Mouse (Mus musculus) ES-E14 (cell line): ENCODE results near the gene Teddm2. TPM values are rescaled to one million over a fixed set of nuclear protein-coding genes. Genes with fewer than 3 reads are reported as not detected.

Experiments used
- DNase-seq: peaks from one replicate; pipeline ENCODE4 v3.0.0-alpha.2; 2013; ENCODE audit warnings: low read depth, low spot score
- H3K27ac ChIP-seq: 2 replicates; pipeline ENCODE4 v1.5.1; 2012; ENCODE audit warnings: low read depth, mild to moderate bottlenecking, low read length, moderate library complexity, mixed read lengths; ENCODE audit not compliant: poor library complexity, insufficient read depth, severe bottlenecking
- H3K36me3 ChIP-seq: 2 replicates; pipeline ENCODE4 v1.6.1; 2012; ENCODE audit warnings: mild to moderate bottlenecking, low read length, moderate library complexity, mixed read lengths; ENCODE audit not compliant: control insufficient read depth, poor library complexity, insufficient read depth, severe bottlenecking
- H3K4me1 ChIP-seq, 2 experiments: fragments of 150-350 bp in 1 of 2; sonication (generic) in 1 of 2; 2 replicates each; pipeline ENCODE4 v1.6.1; 2012; ENCODE audit warnings: low read length in 2 of 2, mild to moderate bottlenecking in 1 of 2, mixed read lengths in 1 of 2; ENCODE audit not compliant: control insufficient read depth in 2 of 2, insufficient read depth in 2 of 2, poor library complexity in 1 of 2
- H3K4me3 ChIP-seq, 2 experiments: fragments of 150-350 bp in 1 of 2; sonication (generic) in 1 of 2; 2 replicates each; pipeline ENCODE4 v1.5.1; 2012; ENCODE audit warnings: low read length in 2 of 2, low read depth in 1 of 2, mild to moderate bottlenecking in 1 of 2, mixed read lengths in 1 of 2; ENCODE audit not compliant: insufficient read depth in 1 of 2, poor library complexity in 1 of 2, severe bottlenecking in 1 of 2
- H3K9ac ChIP-seq: 2 replicates; pipeline ENCODE4 v1.6.1; 2012; ENCODE audit warnings: low read depth, mild to moderate bottlenecking, low read length, mixed read lengths; ENCODE audit not compliant: poor library complexity, insufficient read depth, severe bottlenecking
- H3K9me3 ChIP-seq: fragments of 150-350 bp; sonication (generic); 2 replicates; pipeline ENCODE4 v1.6.1; 2012; ENCODE audit warnings: low read depth, mild to moderate bottlenecking, low read length; ENCODE audit not compliant: control insufficient read depth, insufficient read depth
- CHD2 ChIP-seq: IDR thresholded peaks from 2 replicates; pipeline ENCODE4 v1.6.1; 2014; ENCODE audit warnings: mild to moderate bottlenecking, low read depth, low read length, inconsistent platforms
- HCFC1 ChIP-seq: IDR thresholded peaks from 2 replicates; pipeline ENCODE4 v1.6.1; 2012; ENCODE audit warnings: low read length, inconsistent platforms, borderline replicate concordance; ENCODE audit not compliant: insufficient read depth
- MAFK ChIP-seq: IDR thresholded peaks from 2 replicates; pipeline ENCODE4 v1.6.1; 2014; ENCODE audit warnings: mild to moderate bottlenecking, low read depth, low read length, inconsistent platforms; ENCODE audit not compliant: insufficient read depth
- ZC3H11A ChIP-seq: IDR thresholded peaks from 2 replicates; pipeline ENCODE4 v1.6.1; 2012; ENCODE audit warnings: low read depth, mild to moderate bottlenecking, inconsistent platforms, low read length, borderline replicate concordance
- ZNF384 ChIP-seq: IDR thresholded peaks from 2 replicates; pipeline ENCODE4 v1.6.1; 2012; ENCODE audit warnings: low read depth, low read length, inconsistent platforms
- in situ Hi-C, 2 experiments: fragments of 600-800 bp; cut with MboI; formaldehyde crosslinking; loops; one replicate each; pipeline ENCODE4 v1.15.1; 2025; ENCODE audit warnings: low sequenced_read_pairs in 2 of 2, inconsistent platforms in 1 of 2; ENCODE audit not compliant: unreplicated experiment in 2 of 2
- total RNA-seq: library from RNA; depleted of rRNA; stranded (reverse); fragments of 300-350 nt; gene quantifications from 2 replicates; pipeline ENCODE4 v1.2.3, GENCODE M21; 2012; rRNA removed

Gene Teddm2
- total RNA-seq, result 0.62 and 0.63 TPM in 2 replicates

- Histone ChIP-seq H3K9me3 (no peaks in the 10 kb centered on the region), H3K4me1 (peaks cover 3 to 4% of the 10 kb centered on the region in 2 experiments; a peak in 1 of 4 replicates), H3K27ac (peak within 1 kb of the TSS; percentile 86), H3K4me3 (peak within 1 kb of the TSS; percentile 79 to 86), H3K9ac (peak within 1 kb of the TSS; percentile 84), H3K36me3 (peaks cover 21% of the 10 kb centered on the region)
- peak; percentile 95 for DNase-seq
- TF ChIP-seq HCFC1 (peak; percentile 64; the same call in 1 of the 2 replicates), MAFK (no peak), CHD2 (peak; percentile 70; the same call in 1 of the 2 replicates)
- in situ Hi-C loops, result loop anchor here (10.0 to 25.0 kb wide), 2 partner anchors 215 to 287 kb away; no protein-coding TSS in a partner anchor
These were observed at the start of gene Teddm2, which contains the start of gene Glul for GRCm38 (mm10) chr1:153899731-153900380. TSS of gene Teddm2 (minus strand) at chr1:153900228. TSS of gene Glul (plus strand) at chr1:153899944.

- Histone ChIP-seq H3K4me3 (no peak overlapping the region), H3K9me3 (no peaks in the 10 kb centered on the region), H3K4me1 (no peaks in the 10 kb centered on the region), H3K36me3 (no peaks in the 10 kb centered on the region), H3K27ac (no peak overlapping the region), H3K9ac (no peak overlapping the region)
- in situ Hi-C loops, result no loop called here
- TF ChIP-seq CHD2, result no peak
- no peak for TF ChIP-seq MAFK
- TF ChIP-seq ZC3H11A, result no peak
- DNase-seq, result no peak
These were observed 47.8 kb upstream of the Teddm2 start for GRCm38 (mm10) chr1:153947837-153948236.

- in situ Hi-C loops, result no loop called here
- Histone ChIP-seq H3K27ac (no peak overlapping the region), H3K4me3 (no peak overlapping the region), H3K4me1 (no peaks in the 10 kb centered on the region), H3K36me3 (no peaks in the 10 kb centered on the region), H3K9ac (no peak overlapping the region), H3K9me3 (no peaks in the 10 kb centered on the region)
- no peak for DNase-seq
- TF ChIP-seq ZNF384, result no peak
- no peak for TF ChIP-seq HCFC1
- TF ChIP-seq MAFK, result no peak
- TF ChIP-seq ZC3H11A, result no peak
- TF ChIP-seq CHD2, result no peak
These were observed 46.9 kb upstream of the Teddm2 start for GRCm38 (mm10) chr1:153946971-153947370.

GRCm38 (mm10) chr1:153945181-153945580 lies 45.2 kb upstream of the Teddm2 start:
- in situ Hi-C loops, result no loop called here
- no peaks in the 10 kb centered on the region for H3K36me3 ChIP-seq

More at GRCm38 (mm10) chr1:153945181-153945580, 45.2 kb upstream of the Teddm2 start:
- Histone ChIP-seq H3K4me3 (no peak overlapping the region), H3K27ac (no peak overlapping the region), H3K9ac (no peak overlapping the region), H3K4me1 (no peaks in the 10 kb centered on the region), H3K9me3 (no peaks in the 10 kb centered on the region)
- TF ChIP-seq HCFC1, result no peak
- no peak for TF ChIP-seq ZC3H11A
- TF ChIP-seq ZNF384, result no peak
- TF ChIP-seq CHD2, result no peak
- TF ChIP-seq MAFK, result no peak
- DNase-seq, result no peak
